Mouse (Mus musculus) bone marrow macrophage, adult 2 months (primary cell): Measurements from ENCODE around the gene Ap1s1.

Experiments
- CTCF ChIP-seq: IDR thresholded peaks from 2 replicates; pipeline ENCODE4 v1.5.1; 2012; ENCODE audit warnings: low read depth, mild to moderate bottlenecking, low read length, moderate library complexity
- POLR2A ChIP-seq: IDR thresholded peaks from 2 replicates; pipeline ENCODE4 v1.6.1; 2012; ENCODE audit warnings: mild to moderate bottlenecking, low read depth, low read length, borderline replicate concordance

DNA sequence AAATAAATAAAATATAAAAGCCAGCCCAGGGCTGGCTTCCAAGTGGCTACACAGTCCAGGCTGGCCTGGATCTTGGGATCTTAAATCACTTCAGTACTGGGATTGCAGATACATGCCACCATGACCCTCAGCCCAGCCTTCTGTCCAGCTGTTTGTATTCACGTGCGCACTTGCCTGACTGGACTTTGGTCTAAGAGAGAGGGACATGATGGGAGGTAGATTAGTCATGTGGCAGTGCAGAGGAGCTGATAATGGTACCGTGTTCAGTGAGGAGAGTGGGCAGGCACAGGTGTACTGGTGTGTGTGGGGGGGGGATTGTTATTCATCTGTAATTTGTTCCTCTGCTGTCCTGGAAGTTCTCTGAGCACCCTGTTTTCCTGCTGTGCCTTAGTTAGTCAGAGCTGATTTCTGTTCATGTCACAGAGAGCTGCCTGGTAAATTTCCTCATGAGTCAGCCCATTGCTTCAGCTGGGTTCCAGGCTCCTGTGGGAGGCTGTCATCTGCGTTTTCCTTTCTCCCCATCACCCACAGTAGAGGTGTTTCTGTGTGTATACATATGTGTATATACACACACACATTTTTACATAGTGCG, 6.1 kb upstream of the Ap1s1 start:
- no peak for TF ChIP-seq CTCF
- no peak for TF ChIP-seq POLR2A
